In genomic region chr2:80461827-80462226, GRCm38 (mm10) we compare ENCODE assay signal across 1 mouse cellular context.
TF ChIP-seq lines count a peak whose summit lies in the region.

No protein-coding gene starts in this region.

TF ChIP-seq in CH12.LX, 34 proteins besides CTCF, POLR2A, EP300 and RAD21 (continued from another document):
- peak; percentile 88 for TF ChIP-seq JUN (IDR thresholded peaks at IDR 0.05; ENCODE audit: insufficient read depth, low read depth, low read length)
- TF ChIP-seq ZC3H11A (IDR thresholded peaks at IDR 0.05; ENCODE audit: low read depth, low read length): no peak
- TF ChIP-seq MEF2A (IDR thresholded peaks at IDR 0.05; ENCODE audit: borderline replicate concordance, low read depth, low read length): peak; percentile 65
- 0 out of 2 replicates have a peak, but pooled peaks have one; percentile 51 for TF ChIP-seq CHD1 (IDR thresholded peaks at IDR 0.05; ENCODE audit: low read depth, low read length)
- 0 out of 2 replicates have a peak, but pooled peaks have one; percentile 21 for TF ChIP-seq TCF12 (IDR thresholded peaks at IDR 0.05; ENCODE audit: low read depth, low read length)
- no peak for TF ChIP-seq USF2 (conservative IDR thresholded peaks at IDR 0.05; ENCODE audit: low read depth, low read length)
- TF ChIP-seq GABPA (IDR thresholded peaks at IDR 0.05; ENCODE audit: insufficient replicate concordance, low read depth, low read length): no peak
- no peak for TF ChIP-seq E2F4 (IDR thresholded peaks at IDR 0.05; ENCODE audit: insufficient replicate concordance, low read depth, low read length)
TF ChIP-seq in CH12.LX: peak in this region for 12.
